Comparison of ENCODE assay signal across 11 mouse cellular contexts in genomic region chr10:62218789-62219172, GRCm38 (mm10). TPM values are rescaled to one million over a fixed set of nuclear protein-coding genes. Genes with fewer than 3 reads are reported as not detected.
DNase-seq lines count a peak whose midpoint lies in the region; ATAC-seq lines count a peak whose summit lies in the region.
"Had no signal": no experiment of that assay in that cellular context is flagged by ENCODE, and none has a peak within 500 bp of the region (broad histone marks: within the 10 kb centered on the region; RNA-seq: fewer than 3 reads in every experiment).

No protein-coding gene starts in this region.

- no peak overlapping the region for H3K4me2 ChIP-seq in midbrain, embryonic 16.5 days (ENCODE audit: low read length)
- H3K4me2 ChIP-seq: hindbrain, embryonic 15.5 days had no signal

- no peak for DNase-seq in heart, embryonic 10.5 days (ENCODE audit: low spot score)
- no peak for DNase-seq in heart, postnatal 10 days
- DNase-seq in embryonic facial prominence, embryonic 10.5 days (ENCODE audit: low spot score): no peak
- DNase-seq in kidney, postnatal 14 days: peak; percentile 62
- peak; percentile 35 for DNase-seq in lung, postnatal 14 days
- DNase-seq in embryo, embryonic 10 days (ENCODE audit: low spot score): no peak
- no peak for DNase-seq in cerebellum, adult 9-11 months
- DNase-seq: cerebellum, postnatal 36 days had no signal

- 82% methylated on average over 7 of the region's 7 CpGs for WGBS in heart, embryonic 10.5 days
- WGBS in embryonic facial prominence, embryonic 10.5 days: 78% methylated on average over 7 of the region's 7 CpGs
- WGBS in midbrain, embryonic 16.5 days: 79% methylated on average over 7 of the region's 7 CpGs

- H3K27ac ChIP-seq in heart, embryonic 10.5 days: 0 out of 2 replicates have a peak overlapping the region, but pooled peaks have one; percentile 0
- peak overlapping the region; percentile 61 for H3K27ac ChIP-seq in embryonic facial prominence, embryonic 10.5 days (replicated peaks)
- no peak overlapping the region for H3K27ac ChIP-seq in midbrain, embryonic 16.5 days (ENCODE audit: low read length)
- H3K27ac ChIP-seq: hindbrain, embryonic 15.5 days had no signal

- no peak overlapping the region for H3K9ac ChIP-seq in midbrain, embryonic 16.5 days (ENCODE audit: low read depth, low read length)
- H3K9ac ChIP-seq: hindbrain, embryonic 15.5 days had no signal

- ATAC-seq in midbrain, embryonic 16.5 days: no peak

- H3K36me3 ChIP-seq in heart, embryonic 10.5 days: no peaks in the 10 kb centered on the region
- peaks cover 4% of the 10 kb centered on the region; the same call in 1 of the 2 replicates for H3K36me3 ChIP-seq in embryonic facial prominence, embryonic 10.5 days (replicated peaks)
- H3K36me3 ChIP-seq in midbrain, embryonic 16.5 days (ENCODE audit: control insufficient read depth, insufficient read depth, low read length): no peaks in the 10 kb centered on the region
- H3K36me3 ChIP-seq: hindbrain, embryonic 15.5 days had no signal

- intact Hi-C loops in heart, postnatal 10 days (cut with DNase I): no loop called here

- H3K27me3 ChIP-seq in heart, embryonic 10.5 days (ENCODE audit: insufficient read depth, poor library complexity, severe bottlenecking): no peaks in the 10 kb centered on the region
- H3K27me3 ChIP-seq in embryonic facial prominence, embryonic 10.5 days (replicated peaks; ENCODE audit: low read depth, poor library complexity, severe bottlenecking): no peaks in the 10 kb centered on the region
- H3K27me3 ChIP-seq in midbrain, embryonic 16.5 days (ENCODE audit: control insufficient read depth, insufficient read depth, low read depth, low read length): no peaks in the 10 kb centered on the region
- H3K27me3 ChIP-seq: hindbrain, embryonic 15.5 days had no signal

- no peaks in the 10 kb centered on the region for H3K9me3 ChIP-seq in heart, embryonic 10.5 days
- no peaks in the 10 kb centered on the region for H3K9me3 ChIP-seq in embryonic facial prominence, embryonic 10.5 days
- no peaks in the 10 kb centered on the region for H3K9me3 ChIP-seq in midbrain, embryonic 16.5 days (replicated peaks; ENCODE audit: control insufficient read depth, low read length, poor library complexity, severe bottlenecking)
- H3K9me3 ChIP-seq: hindbrain, embryonic 15.5 days had no signal

- H3K4me1 ChIP-seq in heart, embryonic 10.5 days: peaks cover 27% of the 10 kb centered on the region
- H3K4me1 ChIP-seq in embryonic facial prominence, embryonic 10.5 days: peaks cover 38% of the 10 kb centered on the region
- no peaks in the 10 kb centered on the region for H3K4me1 ChIP-seq in midbrain, embryonic 16.5 days (ENCODE audit: control insufficient read depth, insufficient read depth, low read length)
- H3K4me1 ChIP-seq: hindbrain, embryonic 15.5 days had no signal

- H3K4me3 ChIP-seq in heart, embryonic 10.5 days: no peak overlapping the region
- no peak overlapping the region for H3K4me3 ChIP-seq in embryonic facial prominence, embryonic 10.5 days
- H3K4me3 ChIP-seq in midbrain, embryonic 16.5 days (ENCODE audit: low read depth, low read length): no peak overlapping the region
- H3K4me3 ChIP-seq: hindbrain, embryonic 15.5 days had no signal

RNA-seq across cellular contexts. Expression of gene Tspan15, which starts 12.3 kb away (rescaled TPM):
- polyA plus RNA-seq in heart, embryonic 10.5 days (2016; fragmentation: Nextera tagmentation; extraction: Ambion mirVana): 7.7 and 13.9 TPM in 2 replicates
- 10 to 100 TPM; 12.4 to 13.7 TPM for total RNA-seq in heart, postnatal 10 days (2021)
- 21.8 and 22.3 TPM in 2 replicates for polyA plus RNA-seq in embryonic facial prominence, embryonic 10.5 days (2016; fragmentation: Nextera tagmentation; extraction: Ambion mirVana)
- 19.4 and 23.2 TPM in 2 replicates for polyA plus RNA-seq in midbrain, embryonic 16.5 days (2015; fragmentation: Nextera tagmentation; extraction: Ambion mirVana)

RNA-seq across cellular contexts. Expression of gene Tacr2, which starts 33.5 kb away (rescaled TPM):
- not detected in 2 replicates for polyA plus RNA-seq in heart, embryonic 10.5 days (2016; fragmentation: Nextera tagmentation; extraction: Ambion mirVana)
- not detected for total RNA-seq in heart, postnatal 10 days (2021)
- polyA plus RNA-seq in embryonic facial prominence, embryonic 10.5 days (2016; fragmentation: Nextera tagmentation; extraction: Ambion mirVana): not detected in 2 replicates
- polyA plus RNA-seq in midbrain, embryonic 16.5 days (2015; fragmentation: Nextera tagmentation; extraction: Ambion mirVana): not detected in 2 replicates
- polyA plus RNA-seq: hindbrain, embryonic 15.5 days; limb, embryonic 14.5 days had no signal

Comparison
In these comparisons a context has a peak if more than half of its experiments do, and no peak if none do; other contexts are left out.
1. DNase-seq: peak in kidney, postnatal 14 days (single experiment) and lung, postnatal 14 days (single experiment); none in heart, embryonic 10.5 days (single experiment), heart, postnatal 10 days (0 of 2), embryonic facial prominence, embryonic 10.5 days (single experiment), embryo, embryonic 10 days (single experiment) and cerebellum, adult 9-11 months (single experiment).